Mouse (Mus musculus): ENCODE measurements around the gene Adora1. TPM values are rescaled to one million over a fixed set of nuclear protein-coding genes. Genes with fewer than 3 reads are reported as not detected.

Gene Adora1
- total and polyA plus RNA-seq, 3 experiments: not detected

- Histone ChIP-seq H3K27me3 (ENCODE audit: control insufficient read depth in 1 of 2, insufficient read depth in 2 of 2, low read length in 2 of 2) (peaks cover 8 to 12% of the 10 kb centered on the region in 2 experiments), H3K36me3 (ENCODE audit: control insufficient read depth in 1 of 2, insufficient read depth in 2 of 2, low read length in 2 of 2) (no peaks in the 10 kb centered on the region), H3K79me2 (ENCODE audit: control insufficient read depth, insufficient read depth, low read length, poor library complexity) (no peaks in the 10 kb centered on the region), H3K9ac (ENCODE audit: control insufficient read depth, low read depth, low read length, poor library complexity, severe bottlenecking) (no peak overlapping the region), H3K9me3 (replicated peaks; ENCODE audit: insufficient read depth, low read length) (no peaks in the 10 kb centered on the region), H3K4me3 (ENCODE audit: control insufficient read depth in 1 of 2, insufficient read depth in 1 of 2, low read depth in 2 of 2, low read length in 2 of 2) (no peak overlapping the region), H3K27ac (ENCODE audit: control insufficient read depth, low read depth, low read length) (no peak overlapping the region), H3K4me1 (ENCODE audit: control insufficient read depth in 1 of 2, insufficient read depth in 2 of 2, low read length in 2 of 2) (no peaks in the 10 kb centered on the region)
- TF ChIP-seq ZNF384 (IDR thresholded peaks at IDR 0.05; ENCODE audit: low read depth, low read length) (no peak), POLR2AphosphoS5 (IDR thresholded peaks at IDR 0.05; ENCODE audit: borderline replicate concordance, low read depth, low read length) (no peak), POLR2AphosphoS2 (IDR thresholded peaks at IDR 0.05; ENCODE audit: low read length) (no peak), MAZ (IDR thresholded peaks at IDR 0.05; ENCODE audit: low read depth, low read length) (no peak)
- no peak for DNase-seq (ENCODE audit: low read depth, low spot score)
These were observed 34.8 kb upstream of the Adora1 start for GRCm38 (mm10) chr1:134270026-134270425.

- DNase-seq (ENCODE audit: low read depth, low spot score): no peak
- Histone ChIP-seq H3K79me2 (ENCODE audit: control insufficient read depth, insufficient read depth, low read length, poor library complexity) (no peaks in the 10 kb centered on the region), H3K9me3 (replicated peaks; ENCODE audit: insufficient read depth, low read length) (no peaks in the 10 kb centered on the region), H3K27me3 (ENCODE audit: control insufficient read depth in 1 of 2, insufficient read depth in 2 of 2, low read length in 2 of 2) (peaks cover 8 to 12% of the 10 kb centered on the region in 2 experiments), H3K4me3 (ENCODE audit: control insufficient read depth in 1 of 2, insufficient read depth in 1 of 2, low read depth in 2 of 2, low read length in 2 of 2) (no peak overlapping the region), H3K9ac (ENCODE audit: control insufficient read depth, low read depth, low read length, poor library complexity, severe bottlenecking) (no peak overlapping the region), H3K27ac (ENCODE audit: control insufficient read depth, low read depth, low read length) (no peak overlapping the region), H3K4me1 (ENCODE audit: control insufficient read depth in 1 of 2, insufficient read depth in 2 of 2, low read length in 2 of 2) (no peaks in the 10 kb centered on the region), H3K36me3 (ENCODE audit: control insufficient read depth in 1 of 2, insufficient read depth in 2 of 2, low read length in 2 of 2) (no peaks in the 10 kb centered on the region)
- TF ChIP-seq MAFK (IDR thresholded peaks at IDR 0.05; ENCODE audit: borderline replicate concordance, low read depth, low read length) (no peak), NRF1 (IDR thresholded peaks at IDR 0.05; ENCODE audit: insufficient read depth, low read depth, low read length, poor library complexity, severe bottlenecking) (no peak), NELFE (IDR thresholded peaks at IDR 0.05; ENCODE audit: low read depth, low read length) (no peak), TCF12 (IDR thresholded peaks at IDR 0.05; ENCODE audit: low read depth, low read length) (no peak), HCFC1 (IDR thresholded peaks at IDR 0.05; ENCODE audit: low read depth, low read length) (no peak), RCOR1 (IDR thresholded peaks at IDR 0.05; ENCODE audit: low read depth, low read length) (no peak), GATA1 (IDR thresholded peaks at IDR 0.05; ENCODE audit: low read depth, low read length) (no peak), MEF2A (IDR thresholded peaks at IDR 0.05; ENCODE audit: extremely low read depth, insufficient replicate concordance, low read depth, low read length, poor library complexity, severe bottlenecking) (no peak), CTCF (IDR thresholded peaks at IDR 0.05 in 2 of 3, conservative IDR thresholded peaks at IDR 0.05 in 1 of 3; ENCODE audit: control insufficient read depth in 1 of 3, insufficient read depth in 1 of 3, low read depth in 2 of 3, low read length in 3 of 3, poor library complexity in 1 of 3, severe bottlenecking in 1 of 3) (no peak), USF1 (IDR thresholded peaks at IDR 0.05; ENCODE audit: low read depth, low read length) (no peak), ELF1 (IDR thresholded peaks at IDR 0.05; ENCODE audit: low read depth, low read length) (no peak), POLR2A (IDR thresholded peaks at IDR 0.05; ENCODE audit: control insufficient read depth in 1 of 2, insufficient read depth in 1 of 2, low read depth in 1 of 2, low read length in 2 of 2, poor library complexity in 1 of 2) (no peak), CHD1 (IDR thresholded peaks at IDR 0.05; ENCODE audit: low read depth, low read length) (no peak)
These were observed 30.6 kb upstream of the Adora1 start for GRCm38 (mm10) chr1:134265797-134266196.
